Mouse (Mus musculus) cerebellum, adult 8-10 months (tissue): ENCODE measurements at regions not wholly inside any gene's neighbourhood (a gene's known extent, or its start where the extent isn't known, plus 50 kb on each side); places are given as distances from the start of the nearest gene placed in this dataset.

Experiments used
- DNase-seq: peaks from one replicate; pipeline ENCODE4 v3.0.0; 2022

- DNase-seq: no peak
Measured at GRCm38 (mm10) chr3:126295932-126296331, 67.6 kb upstream of the Arsj start.

DNA sequence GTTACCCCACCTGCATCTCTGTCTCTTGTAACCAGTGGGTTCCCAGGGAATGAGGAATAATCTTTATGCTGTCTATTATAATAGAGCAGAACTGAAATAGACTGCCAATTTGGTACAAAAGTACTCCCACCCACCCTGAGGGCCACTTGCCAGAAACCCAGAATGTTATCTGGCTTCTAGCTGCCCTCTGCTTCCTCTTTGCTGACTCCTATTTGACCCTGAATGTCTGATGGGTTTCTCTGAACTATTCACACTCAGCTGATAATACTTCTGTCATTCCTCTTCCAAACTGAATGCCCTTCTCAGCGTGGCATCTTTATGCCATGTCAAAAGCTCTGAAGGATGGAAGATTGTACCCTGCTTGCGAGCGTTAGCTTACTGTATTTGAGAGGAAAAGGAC, 64.2 kb upstream of the Arsj start:
- DNase-seq: no peak

DNA sequence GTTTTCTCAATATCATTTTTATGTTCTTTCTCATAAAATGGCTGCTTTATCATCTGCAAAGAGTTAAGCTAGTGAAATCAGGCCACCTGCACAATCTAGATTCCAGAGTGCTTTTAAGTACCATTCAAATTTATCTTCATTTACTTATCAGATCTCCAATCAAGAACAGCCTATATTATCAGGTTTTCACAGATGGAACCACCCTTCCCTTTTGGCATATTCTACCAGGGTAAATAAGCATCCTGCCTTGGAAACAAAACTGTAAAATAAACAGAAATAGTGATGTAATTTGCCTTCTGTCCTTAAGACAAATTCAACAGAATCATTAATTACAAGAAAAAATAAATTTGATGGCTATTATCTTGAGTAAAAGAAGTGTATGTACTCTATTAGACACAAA, 55.2 kb upstream of the Arsj start:
- no peak for DNase-seq
